Mouse (Mus musculus) WW6 (cell line): ENCODE data around the gene Fcer1a.
"Not testable (repeated sequence)": the region's sequence is repeated elsewhere in the genome, so short reads cannot be mapped to it uniquely, and the experiment has no call there.

Experiments
- DNase-seq: peaks from one replicate; pipeline ENCODE4 v3.0.0-alpha.2; 2013; ENCODE audit warnings: low read depth, low spot score

Fcer1a gene

GRCm38 (mm10) chr1:173227081-173227480 is at the start of gene Fcer1a:
TSS of gene Fcer1a (minus strand) at chr1:173227214.
- no peak for DNase-seq

GRCm38 (mm10) chr1:173265701-173266100 is 38.7 kb upstream of the Fcer1a start, which contains the start of gene Olfr418:
TSS of gene Olfr418 (plus strand) at chr1:173266001.
- no peak for DNase-seq

- DNase-seq: no peak
Measured at GRCm38 (mm10) chr1:173249888-173250287, 22.9 kb upstream of the Fcer1a start.

GRCm38 (mm10) chr1:173237004-173237403 is 10.0 kb upstream of the Fcer1a start:
- not testable (repeated sequence) for DNase-seq

- no peak for DNase-seq
Measured at GRCm38 (mm10) chr1:173216481-173216880, 10.5 kb downstream of the Fcer1a start.

- DNase-seq: no peak
Measured at GRCm38 (mm10) chr1:173212092-173212491, 14.9 kb downstream of the Fcer1a start, which contains the start of gene Olfr1404. TSS of gene Olfr1404 (plus strand) at chr1:173212392.

- no peak for DNase-seq
Measured at GRCm38 (mm10) chr1:173197508-173197907, 29.5 kb downstream of the Fcer1a start, which contains the start of gene Olfr218. TSS of gene Olfr218 (plus strand) at chr1:173197808.

DNA sequence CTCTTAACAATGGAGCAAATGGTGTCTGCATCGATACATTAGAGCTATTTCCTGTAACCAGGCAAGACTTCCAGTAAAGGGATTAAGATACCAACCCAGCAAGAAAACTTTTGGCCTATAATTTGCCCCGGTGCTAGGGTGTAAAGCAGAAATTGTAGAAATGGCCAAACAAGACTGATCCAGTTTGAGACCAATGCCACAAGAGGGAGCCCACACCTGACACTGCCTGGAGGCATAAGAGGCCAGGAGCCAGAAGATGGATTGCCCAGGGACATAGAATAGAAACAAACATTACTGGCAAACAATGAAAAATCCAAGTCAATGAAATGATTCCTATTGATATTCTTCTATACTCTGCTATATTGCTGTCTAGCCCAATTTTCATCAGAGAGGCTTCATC is 30.7 kb downstream of the Fcer1a start:
- no peak for DNase-seq

DNA sequence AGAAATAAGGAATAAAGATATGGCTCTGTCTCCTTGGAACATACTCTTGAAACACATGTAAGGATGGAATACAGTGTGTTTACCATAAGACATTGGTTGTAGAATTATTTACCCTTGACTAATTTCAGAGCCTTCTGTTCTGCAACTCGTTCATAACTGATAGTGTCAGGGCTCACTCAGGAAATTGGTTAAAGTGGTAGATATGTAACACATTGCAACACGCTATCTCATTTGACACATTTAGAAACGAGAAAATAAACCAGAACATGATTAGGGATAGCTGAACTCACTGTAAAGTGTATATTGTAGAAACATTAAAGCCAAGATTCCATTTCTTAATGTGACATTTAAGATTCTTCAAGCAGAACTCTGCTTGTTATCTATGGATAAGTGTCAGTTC is 35.0 kb downstream of the Fcer1a start:
- DNase-seq: no peak

DNA sequence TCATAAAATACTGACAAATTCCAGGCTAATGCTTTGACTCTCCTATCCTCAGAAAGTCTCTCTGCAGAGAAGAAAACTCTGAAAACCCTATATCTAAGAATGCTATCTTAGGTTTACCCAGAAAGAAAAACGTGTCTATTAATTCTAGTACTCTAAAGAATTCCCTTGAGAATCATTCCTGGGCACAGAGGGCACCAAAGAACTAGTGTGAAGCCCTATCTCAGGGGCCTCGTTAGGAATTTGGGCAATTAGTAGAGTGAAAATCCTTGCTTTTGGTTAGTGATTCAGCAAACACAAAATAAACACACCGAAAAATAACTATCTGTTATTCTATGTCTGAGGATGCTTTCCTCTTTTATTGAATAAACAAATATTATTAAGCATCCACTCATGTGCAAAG is 36.5 kb downstream of the Fcer1a start, which contains the start of gene Olfr1406:
Olfr1406 (minus strand) TSS at position 101 of the 400 bp plus-strand sequence.
- no peak for DNase-seq

- no peak for DNase-seq
Measured at GRCm38 (mm10) chr1:173174154-173174842, 52.7 kb downstream of the Fcer1a start.
